Comparison of ENCODE assay signal across 8 mouse cellular contexts in the genomic region with DNA sequence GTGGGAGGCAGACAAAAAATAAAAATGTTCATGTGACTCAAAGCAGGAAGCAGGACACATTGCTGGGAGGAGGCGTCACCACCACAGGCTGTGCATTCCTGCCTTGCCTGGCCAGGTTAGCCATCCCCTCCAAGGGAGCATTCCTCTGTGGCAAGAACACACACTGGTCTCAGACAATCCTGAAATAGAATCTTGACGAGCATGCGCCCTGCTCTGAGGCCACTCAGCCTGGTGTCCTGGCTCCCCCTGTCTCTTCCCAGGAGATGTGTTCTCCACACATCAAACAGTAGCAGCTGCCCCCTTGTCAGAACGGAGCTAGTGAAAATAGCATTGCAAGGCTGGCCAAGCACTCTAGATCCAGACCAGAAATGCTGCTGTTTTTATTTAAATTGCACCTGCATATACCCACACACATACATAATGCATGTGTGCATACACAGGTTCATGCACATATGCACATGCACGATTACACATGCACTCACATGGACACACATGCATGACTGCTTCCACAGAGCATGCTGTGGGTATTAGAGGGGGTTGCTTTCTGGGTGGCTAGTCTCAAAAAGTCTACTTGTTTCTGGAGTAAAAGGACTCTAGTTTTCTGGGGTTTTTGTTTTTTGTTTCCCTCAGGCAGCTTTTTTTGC.
A peak's percentile ranks its signal among the peaks of the same experiment; 100 is the strongest.
DNase-seq lines count a peak whose midpoint lies in the region; ATAC-seq and TF ChIP-seq lines count a peak whose summit lies in the region.

No protein-coding gene starts in this region.

- H3K4me2 ChIP-seq in forebrain, embryonic 11.5 days (ENCODE audit: low read depth, low read length, severe bottlenecking): peak overlapping the region; percentile 20
- H3K4me2 ChIP-seq in heart, embryonic 15.5 days: peak overlapping the region; percentile 38
- H3K4me2 ChIP-seq in liver, embryonic 11.5 days: peak overlapping the region; percentile 51

- no peaks in the 10 kb centered on the region for H3K36me3 ChIP-seq in forebrain, embryonic 11.5 days (ENCODE audit: control insufficient read depth, insufficient read depth, low read length)
- no peaks in the 10 kb centered on the region for H3K36me3 ChIP-seq in heart, embryonic 15.5 days
- H3K36me3 ChIP-seq in liver, embryonic 11.5 days (ENCODE audit: control insufficient read depth, insufficient read depth, low read length): no peaks in the 10 kb centered on the region

- TF ChIP-seq POLR2A in brain, embryonic 14.5 days (IDR thresholded peaks at IDR 0.05; ENCODE audit: borderline replicate concordance, extremely low read depth, insufficient read depth, insufficient read length, poor library complexity, severe bottlenecking): no peak

- peaks cover 8% of the 10 kb centered on the region; the same call in 1 of the 2 replicates for H3K4me1 ChIP-seq in forebrain, embryonic 11.5 days (replicated peaks; ENCODE audit: control insufficient read depth, insufficient read depth, low read length)
- peaks cover 48% of the 10 kb centered on the region for H3K4me1 ChIP-seq in heart, embryonic 15.5 days (replicated peaks)
- peaks cover 37% of the 10 kb centered on the region for H3K4me1 ChIP-seq in liver, embryonic 11.5 days (replicated peaks; ENCODE audit: control insufficient read depth, insufficient read depth, low read length)

- no peak overlapping the region for H3K4me3 ChIP-seq in forebrain, embryonic 11.5 days (ENCODE audit: low read depth, low read length)
- no peak overlapping the region for H3K4me3 ChIP-seq in heart, embryonic 15.5 days
- no peak overlapping the region for H3K4me3 ChIP-seq in liver, embryonic 11.5 days (ENCODE audit: low read depth, low read length)

- H3K27ac ChIP-seq in forebrain, embryonic 11.5 days (ENCODE audit: low read depth, low read length): peak overlapping the region; percentile 77
- peak overlapping the region; percentile 90 for H3K27ac ChIP-seq in heart, embryonic 15.5 days
- peak overlapping the region; percentile 82 for H3K27ac ChIP-seq in liver, embryonic 11.5 days (ENCODE audit: low read depth, low read length)

- no peaks in the 10 kb centered on the region for H3K9me3 ChIP-seq in forebrain, embryonic 11.5 days (ENCODE audit: control insufficient read depth, low read length)
- no peaks in the 10 kb centered on the region for H3K9me3 ChIP-seq in heart, embryonic 15.5 days (replicated peaks)
- H3K9me3 ChIP-seq in liver, embryonic 11.5 days (ENCODE audit: control insufficient read depth, low read length): no peaks in the 10 kb centered on the region

- H3K9ac ChIP-seq in forebrain, embryonic 11.5 days (ENCODE audit: low read length): peak overlapping the region; percentile 20
- H3K9ac ChIP-seq in heart, embryonic 15.5 days: 0 out of 2 replicates have a peak overlapping the region, but pooled peaks have one; percentile 5
- H3K9ac ChIP-seq in liver, embryonic 11.5 days (ENCODE audit: low read depth, low read length): no peak overlapping the region

- peak; percentile 82 for ATAC-seq in forebrain, embryonic 11.5 days (replicated peaks; ENCODE audit: low FRiP score)
- ATAC-seq in heart, embryonic 15.5 days (replicated peaks; ENCODE audit: insufficient number of reproducible peaks, insufficient read depth, low FRiP score, low read depth): peak; percentile 92
- ATAC-seq in liver, embryonic 11.5 days (replicated peaks; ENCODE audit: low FRiP score): peak; percentile 59
- ATAC-seq in monocyte, adult 5-6 weeks (replicated peaks; ENCODE audit: insufficient number of reproducible peaks, low FRiP score, low TSS enrichment, poor library complexity, severe bottlenecking): peak; percentile 25; the same call in 1 of the 2 replicates

- no peaks in the 10 kb centered on the region for H3K27me3 ChIP-seq in forebrain, embryonic 11.5 days (ENCODE audit: control insufficient read depth, insufficient read depth, low read length)
- no peaks in the 10 kb centered on the region for H3K27me3 ChIP-seq in heart, embryonic 15.5 days
- H3K27me3 ChIP-seq in liver, embryonic 11.5 days (replicated peaks; ENCODE audit: control insufficient read depth, insufficient read depth, low read length): no peaks in the 10 kb centered on the region

- peak; percentile 45 to 49 for DNase-seq in B cell, adult 2 months
- peak; percentile 92 for DNase-seq in brain, embryonic 14.5 days (ENCODE audit: low read depth)
- DNase-seq in forebrain, embryonic 11.5 days (ENCODE audit: low spot score): peak; percentile 78
- peak; percentile 86 for DNase-seq in kidney, postnatal 10 days
- no peak for DNase-seq in liver, embryonic 11.5 days (ENCODE audit: low spot score)
- peak; percentile 41 for DNase-seq in thymus, postnatal 14 days

- TF ChIP-seq CTCF in brain, embryonic 14.5 days (IDR thresholded peaks at IDR 0.05; ENCODE audit: borderline replicate concordance, extremely low read depth, insufficient read depth, insufficient read length): peak; percentile 55

- 18% methylated on average over 5 of the region's 5 CpGs for WGBS in forebrain, embryonic 11.5 days
- 19% methylated on average over 5 of the region's 5 CpGs for WGBS in heart, embryonic 15.5 days
- 24% methylated on average over 5 of the region's 5 CpGs for whole genome bisulfite sequencing in liver, embryonic 11.5 days

Comparison
In these comparisons a context has a peak if more than half of its experiments do, and no peak if none do; other contexts are left out.
1. ATAC-seq: peak in every context shown above with its lines; median percentile 92 in heart, embryonic 15.5 days; 82 in forebrain, embryonic 11.5 days; 59 in liver, embryonic 11.5 days; 25 in monocyte, adult 5-6 weeks.